Mouse (Mus musculus): ENCODE results near the gene Zswim4. TPM values are rescaled to one million over a fixed set of nuclear protein-coding genes. Genes with fewer than 3 reads are reported as not detected.
A peak's percentile ranks its signal among the peaks of the same experiment; 100 is the strongest.

The Zswim4 gene
- polyA plus RNA-seq, 1 experiment from 2014 or later: 20.6 TPM

- Histone ChIP-seq H3K27ac (no peak overlapping the region), H3K27me3 (ENCODE audit: control insufficient read depth, insufficient read depth, low read length) (no peaks in the 10 kb centered on the region), H3K9me3 (ENCODE audit: control insufficient read depth, low read length) (no peaks in the 10 kb centered on the region), H3K4me3 (replicated peaks; ENCODE audit: low read length) (no peak overlapping the region), H3K9ac (no peak overlapping the region), H3K4me1 (replicated peaks; ENCODE audit: control insufficient read depth, insufficient read depth, low read length) (peaks cover 17% of the 10 kb centered on the region), H3K4me2 (replicated peaks) (no peak overlapping the region), H3K36me3 (replicated peaks; ENCODE audit: control insufficient read depth, insufficient read depth) (peaks cover 75% of the 10 kb centered on the region)
- ATAC-seq (ENCODE audit: low FRiP score) (no peak), DNase-seq (ENCODE audit: low spot score) (no peak)
- WGBS: 95% methylated on average over 31 of the region's 31 CpGs
Observed at GRCm38 (mm10) chr8:84211881-84212563, 24.8 kb downstream of the Zswim4 start.

GRCm38 (mm10) chr8:84211202-84211601, 25.7 kb downstream of the Zswim4 start:
- ATAC-seq (ENCODE audit: low FRiP score) (no peak), DNase-seq (ENCODE audit: low spot score) (no peak)
- H3K4me1 ChIP-seq (replicated peaks; ENCODE audit: control insufficient read depth, insufficient read depth, low read length): peaks cover 17% of the 10 kb centered on the region
- H3K27ac ChIP-seq: no peak overlapping the region
- no peak overlapping the region for H3K4me2 ChIP-seq (replicated peaks)
- H3K4me3 ChIP-seq (replicated peaks; ENCODE audit: low read length): no peak overlapping the region
- H3K9me3 ChIP-seq (ENCODE audit: control insufficient read depth, low read length): no peaks in the 10 kb centered on the region
- peaks cover 66% of the 10 kb centered on the region for H3K36me3 ChIP-seq (replicated peaks; ENCODE audit: control insufficient read depth, insufficient read depth)
- no peak overlapping the region for H3K9ac ChIP-seq
- H3K27me3 ChIP-seq (ENCODE audit: control insufficient read depth, insufficient read depth, low read length): no peaks in the 10 kb centered on the region
- 96% methylated on average over 3 of the region's 3 CpGs for WGBS

- 46% methylated on average over 34 of the region's 34 CpGs for WGBS
- Histone ChIP-seq H3K4me2 (replicated peaks) (peak overlapping the region; percentile 45), H3K4me3 (replicated peaks; ENCODE audit: low read length) (0 out of 2 replicates have a peak overlapping the region, but pooled peaks have one; percentile 12), H3K4me1 (replicated peaks; ENCODE audit: control insufficient read depth, insufficient read depth, low read length) (peaks cover 17% of the 10 kb centered on the region), H3K36me3 (replicated peaks; ENCODE audit: control insufficient read depth, insufficient read depth) (peaks cover 57% of the 10 kb centered on the region), H3K9me3 (ENCODE audit: control insufficient read depth, low read length) (no peaks in the 10 kb centered on the region), H3K27ac (no peak overlapping the region), H3K27me3 (ENCODE audit: control insufficient read depth, insufficient read depth, low read length) (no peaks in the 10 kb centered on the region), H3K9ac (no peak overlapping the region; the same call in 1 of the 2 replicates)
- ATAC-seq (ENCODE audit: low FRiP score): peak; percentile 44; the same call in 1 of the 2 replicates
- DNase-seq (ENCODE audit: low spot score): peak; percentile 84
Observed at GRCm38 (mm10) chr8:84210167-84210791, 26.6 kb downstream of the Zswim4 start.

- Histone ChIP-seq H3K9ac (no peak overlapping the region), H3K4me3 (replicated peaks; ENCODE audit: low read length) (no peak overlapping the region), H3K27ac (peak overlapping the region; percentile 27; the same call in 1 of the 2 replicates), H3K36me3 (replicated peaks; ENCODE audit: control insufficient read depth, insufficient read depth) (peaks cover 41% of the 10 kb centered on the region), H3K27me3 (ENCODE audit: control insufficient read depth, insufficient read depth, low read length) (no peaks in the 10 kb centered on the region), H3K9me3 (ENCODE audit: control insufficient read depth, low read length) (no peaks in the 10 kb centered on the region), H3K4me2 (replicated peaks) (no peak overlapping the region), H3K4me1 (replicated peaks; ENCODE audit: control insufficient read depth, insufficient read depth, low read length) (peaks cover 20% of the 10 kb centered on the region)
- ATAC-seq (ENCODE audit: low FRiP score) (peak; percentile 41; the same call in 1 of the 2 replicates), DNase-seq (ENCODE audit: low spot score) (no peak)
- 43% methylated on average over 17 of the region's 17 CpGs for WGBS
Observed at GRCm38 (mm10) chr8:84208381-84209380, 28.2 kb downstream of the Zswim4 start.

GRCm38 (mm10) chr8:84207811-84208210, 29.0 kb downstream of the Zswim4 start:
- DNase-seq (ENCODE audit: low spot score) (no peak), ATAC-seq (ENCODE audit: low FRiP score) (no peak)
- peaks cover 33% of the 10 kb centered on the region for H3K36me3 ChIP-seq (replicated peaks; ENCODE audit: control insufficient read depth, insufficient read depth)
- 53% methylated on average over 7 of the region's 7 CpGs for WGBS
- H3K4me2 ChIP-seq (replicated peaks): no peak overlapping the region
- no peak overlapping the region for H3K9ac ChIP-seq
- H3K9me3 ChIP-seq (ENCODE audit: control insufficient read depth, low read length): no peaks in the 10 kb centered on the region
- peaks cover 21% of the 10 kb centered on the region for H3K4me1 ChIP-seq (replicated peaks; ENCODE audit: control insufficient read depth, insufficient read depth, low read length)
- no peak overlapping the region for H3K27ac ChIP-seq
- H3K4me3 ChIP-seq (replicated peaks; ENCODE audit: low read length): no peak overlapping the region
- H3K27me3 ChIP-seq (ENCODE audit: control insufficient read depth, insufficient read depth, low read length): no peaks in the 10 kb centered on the region

- no peak overlapping the region for H3K27ac ChIP-seq
- DNase-seq (ENCODE audit: low spot score): no peak
- no peak overlapping the region for H3K4me2 ChIP-seq (replicated peaks)
- H3K4me1 ChIP-seq (replicated peaks; ENCODE audit: control insufficient read depth, insufficient read depth, low read length): peaks cover 21% of the 10 kb centered on the region
- H3K9ac ChIP-seq: no peak overlapping the region
- peaks cover 21% of the 10 kb centered on the region for H3K36me3 ChIP-seq (replicated peaks; ENCODE audit: control insufficient read depth, insufficient read depth)
- ATAC-seq (ENCODE audit: low FRiP score): no peak
- H3K27me3 ChIP-seq (ENCODE audit: control insufficient read depth, insufficient read depth, low read length): no peaks in the 10 kb centered on the region
- WGBS: 85% methylated on average over 3 of the region's 3 CpGs
- no peak overlapping the region for H3K4me3 ChIP-seq (replicated peaks; ENCODE audit: low read length)
- no peaks in the 10 kb centered on the region for H3K9me3 ChIP-seq (ENCODE audit: control insufficient read depth, low read length)
Observed at GRCm38 (mm10) chr8:84206666-84207065, 30.2 kb downstream of the Zswim4 start.

- DNase-seq (ENCODE audit: low spot score) (no peak), ATAC-seq (ENCODE audit: low FRiP score) (no peak)
- 91% methylated on average over 5 of the region's 5 CpGs for WGBS
- no peak overlapping the region for H3K4me2 ChIP-seq (replicated peaks)
- 0 out of 2 replicates have a peak, but pooled peaks cover 7% of the 10 kb centered on the region for H3K36me3 ChIP-seq (replicated peaks; ENCODE audit: control insufficient read depth, insufficient read depth)
- peaks cover 24% of the 10 kb centered on the region for H3K4me1 ChIP-seq (replicated peaks; ENCODE audit: control insufficient read depth, insufficient read depth, low read length)
- no peak overlapping the region for H3K27ac ChIP-seq
- H3K4me3 ChIP-seq (replicated peaks; ENCODE audit: low read length): no peak overlapping the region
- H3K9me3 ChIP-seq (ENCODE audit: control insufficient read depth, low read length): no peaks in the 10 kb centered on the region
- no peak overlapping the region for H3K9ac ChIP-seq
- H3K27me3 ChIP-seq (ENCODE audit: control insufficient read depth, insufficient read depth, low read length): peaks cover 9% of the 10 kb centered on the region; the same call in 1 of the 2 replicates
Observed at GRCm38 (mm10) chr8:84205073-84205472, 31.8 kb downstream of the Zswim4 start.

- Histone ChIP-seq H3K4me2 (replicated peaks) (peak overlapping the region; percentile 54), H3K27ac (peak overlapping the region; percentile 77), H3K4me3 (replicated peaks; ENCODE audit: low read length) (peak overlapping the region; percentile 23), H3K36me3 (replicated peaks; ENCODE audit: control insufficient read depth, insufficient read depth) (0 out of 2 replicates have a peak, but pooled peaks cover 4% of the 10 kb centered on the region), H3K27me3 (ENCODE audit: control insufficient read depth, insufficient read depth, low read length) (peaks cover 16% of the 10 kb centered on the region; the same call in 1 of the 2 replicates), H3K9ac (peak overlapping the region; percentile 45), H3K9me3 (ENCODE audit: control insufficient read depth, low read length) (no peaks in the 10 kb centered on the region), H3K4me1 (replicated peaks; ENCODE audit: control insufficient read depth, insufficient read depth, low read length) (peaks cover 28% of the 10 kb centered on the region)
- WGBS: 57% methylated on average over 13 of the region's 13 CpGs
- ATAC-seq (ENCODE audit: low FRiP score) (0 out of 2 replicates have a peak, but pooled peaks have one; percentile 17), DNase-seq (ENCODE audit: low spot score) (no peak)
Observed at GRCm38 (mm10) chr8:84203975-84204772, 32.7 kb downstream of the Zswim4 start.
